Mouse (Mus musculus) heart, postnatal 0 days (tissue): ENCODE measurements at regions not wholly inside any gene's neighbourhood (a gene's known extent, or its start where the extent isn't known, plus 50 kb on each side); places are given as distances from the start of the nearest gene placed in this dataset.

Experiments
- CTCF ChIP-seq: IDR thresholded peaks from 2 replicates; pipeline ENCODE4 v1.5.1; 2016; ENCODE audit warnings: antibody characterized with exemption, control low read depth, low read depth
- EP300 ChIP-seq: IDR thresholded peaks from 2 replicates; pipeline ENCODE4 v1.6.1; 2016; ENCODE audit warnings: antibody characterized with exemption, low read depth

GRCm38 (mm10) chr14:68189876-68190275 lies 1104.2 kb downstream of the Synb start:
- TF ChIP-seq CTCF (no peak), EP300 (no peak)
